Mouse (Mus musculus) forebrain, postnatal 0 days (tissue): ENCODE data around the gene Invs. TPM values are rescaled to one million over a fixed set of nuclear protein-coding genes. Genes with fewer than 3 reads are reported as not detected.

Source experiments
- ATAC-seq: fragments of 200-750 bp; cut with Nextera tagmentation; 2 replicates; pipeline ENCODE4 v1.8.0; 2017; ENCODE audit warnings: mild to moderate bottlenecking, moderate library complexity
- DNase-seq: peaks from one replicate; pipeline ENCODE4 v3.0.0-alpha.2; 2015
- H3K27ac ChIP-seq: fragments of 300-500 bp; sonication (generic); 2 replicates; pipeline ENCODE4 v1.5.1; 2014; ENCODE audit warnings: low read depth, mild to moderate bottlenecking, antibody characterized with exemption, low read length, moderate library complexity, mixed read lengths
- H3K27me3 ChIP-seq: fragments of 300-500 bp; sonication (generic); 2 replicates; pipeline ENCODE4 v1.6.1; 2014; ENCODE audit warnings: mild to moderate bottlenecking, low read length, mixed read lengths; ENCODE audit not compliant: insufficient read depth
- H3K36me3 ChIP-seq: fragments of 300-500 bp; sonication (generic); 2 replicates; pipeline ENCODE4 v1.6.1; 2014; ENCODE audit warnings: mild to moderate bottlenecking, moderate library complexity; ENCODE audit not compliant: insufficient read depth
- H3K4me1 ChIP-seq: fragments of 300-500 bp; sonication (generic); 2 replicates; pipeline ENCODE4 v1.6.1; 2014; ENCODE audit warnings: antibody characterized with exemption; ENCODE audit not compliant: insufficient read depth
- H3K4me2 ChIP-seq: fragments of 300-500 bp; sonication (generic); 2 replicates; pipeline ENCODE4 v1.6.1; 2014; ENCODE audit warnings: low read depth, mild to moderate bottlenecking, moderate library complexity
- H3K4me3 ChIP-seq: fragments of 300-500 bp; sonication (generic); 2 replicates; pipeline ENCODE4 v1.5.1; 2014; ENCODE audit warnings: low read depth, low read length, mixed read lengths
- H3K9ac ChIP-seq: fragments of 300-500 bp; sonication (generic); 2 replicates; pipeline ENCODE4 v1.6.1; 2014; ENCODE audit warnings: mild to moderate bottlenecking
- H3K9me3 ChIP-seq: fragments of 300-500 bp; sonication (generic); 2 replicates; pipeline ENCODE4 v1.6.1; 2016; ENCODE audit warnings: low read length
- CTCF ChIP-seq: sonication (generic); IDR thresholded peaks from 2 replicates; pipeline ENCODE4 v1.5.1; 2016; ENCODE audit warnings: antibody characterized with exemption, control low read depth, low read depth
- WGBS: fragments of 180-500 bp; shearing (Covaris S2); extraction: QIAGEN DNeasy Blood & Tissue Kit; methylation state at CpG from one replicate; pipeline ENCODE4 v1.1.7; 2014; 5-methylcytosine and 5-hydroxymethylcytosine counted together
- polyA plus RNA-seq: library from polyadenylated mRNA; unstranded; fragments of >200 nt; fragmentation: Nextera tagmentation; extraction: Ambion mirVana; gene quantifications from 2 replicates; pipeline ENCODE4 v1.2.1, GENCODE M21; 2015
- total RNA-seq: library from RNA; depleted of rRNA; stranded (reverse); fragments of >200 nt; gene quantifications from 2 replicates; pipeline ENCODE4 v1.2.3, GENCODE M21; 2014; rRNA removed

Gene Invs
- total and polyA plus RNA-seq, 2 experiments from 2014 or later: 2.7 to 8.7 TPM

- H3K4me2 ChIP-seq: peak overlapping the region; percentile 85
- 83% methylated on average over 2 of the region's 2 CpGs for WGBS
- H3K4me1 ChIP-seq: peaks cover 7% of the 10 kb centered on the region; the same call in 1 of the 2 replicates
- no peak for TF ChIP-seq CTCF
- peak overlapping the region; percentile 91 for H3K4me3 ChIP-seq
- H3K27ac ChIP-seq: no peak overlapping the region
- no peaks in the 10 kb centered on the region for H3K9me3 ChIP-seq
- peaks cover 1% of the 10 kb centered on the region; the same call in 1 of the 2 replicates for H3K36me3 ChIP-seq
- ATAC-seq: no peak
- H3K9ac ChIP-seq: peak overlapping the region; percentile 87
- DNase-seq: no peak
- H3K27me3 ChIP-seq: no peaks in the 10 kb centered on the region
Measured at GRCm38 (mm10) chr4:48473651-48474011, 194.1 kb downstream of the Invs start.

GRCm38 (mm10) chr4:48481287-48481686, 201.7 kb downstream of the Invs start:
- TF ChIP-seq CTCF: peak; percentile 58
- ATAC-seq: no peak
- no peaks in the 10 kb centered on the region for H3K4me1 ChIP-seq
- no peaks in the 10 kb centered on the region for H3K36me3 ChIP-seq
- no peak overlapping the region for H3K27ac ChIP-seq
- no peak overlapping the region for H3K9ac ChIP-seq
- H3K4me2 ChIP-seq: no peak overlapping the region
- H3K4me3 ChIP-seq: no peak overlapping the region
- no peaks in the 10 kb centered on the region for H3K27me3 ChIP-seq
- peak; percentile 27 for DNase-seq
- no peaks in the 10 kb centered on the region for H3K9me3 ChIP-seq
- whole genome bisulfite sequencing: 31% methylated on average over 2 of the region's 2 CpGs

Other genes with a start within 250 kb of the Invs start
- gene Nr4a3, start 234.6 kb upstream of the Invs start, total RNA-seq: 13.5 and 14.9 TPM in 2 replicates
- gene Nr4a3, start 234.6 kb upstream of the Invs start, polyA plus RNA-seq: 9.1 and 12.4 TPM in 2 replicates
- 15.6 and 29.8 TPM in 2 replicates for gene Stx17, start 154.8 kb upstream of the Invs start, total RNA-seq
- 14.9 and 22.5 TPM in 2 replicates for gene Stx17, start 154.8 kb upstream of the Invs start, polyA plus RNA-seq
- gene Erp44, start 202 bp upstream of the Invs start, total RNA-seq: 26.2 and 33.4 TPM in 2 replicates
- 41.8 and 50.2 TPM in 2 replicates for gene Erp44, start 202 bp upstream of the Invs start, polyA plus RNA-seq
- 31.1 and 39.5 TPM in 2 replicates for gene Tex10, start 193.7 kb downstream of the Invs start, total RNA-seq
- 21.4 and 22.0 TPM in 2 replicates for gene Tex10, start 193.7 kb downstream of the Invs start, polyA plus RNA-seq